Mouse (Mus musculus) C2C12 (cell line): ENCODE measurements around the gene Gm48551. TPM values are rescaled to one million over a fixed set of nuclear protein-coding genes. Genes with fewer than 3 reads are reported as not detected.
A peak's percentile ranks its signal among the peaks of the same experiment; 100 is the strongest.

Experiments used
- H3K27me3 ChIP-seq: one replicate; pipeline ENCODE4 v1.6.1; 2011; ENCODE audit not compliant: control insufficient read depth, insufficient read depth, insufficient read length
- H3K36me3 ChIP-seq: one replicate; pipeline ENCODE4 v1.6.1; 2011; ENCODE audit not compliant: control insufficient read depth, insufficient read depth
- H3K4me3 ChIP-seq: one replicate; pipeline ENCODE4 v1.5.1; 2011; ENCODE audit warnings: mild to moderate bottlenecking, control low read depth; ENCODE audit not compliant: poor library complexity, insufficient read depth, severe bottlenecking
- H3K79me2 ChIP-seq: one replicate; pipeline ENCODE4 v1.6.1; 2011; ENCODE audit not compliant: control insufficient read depth, insufficient read depth
- H3K79me3 ChIP-seq: one replicate; pipeline ENCODE4 v1.6.1; 2011; ENCODE audit warnings: low read depth, control low read depth
- H3ac ChIP-seq: one replicate; pipeline ENCODE3; 2011; ENCODE audit warnings: low read depth; ENCODE audit not compliant: control insufficient read depth, insufficient read length
- CEBPB ChIP-seq: IDR thresholded peaks from one replicate; pipeline ENCODE4 v1.6.1; 2011; ENCODE audit warnings: low read depth, mild to moderate bottlenecking, control low read depth, moderate library complexity
- CTCF ChIP-seq: IDR thresholded peaks from one replicate; pipeline ENCODE4 v1.5.1; 2011; ENCODE audit not compliant: control insufficient read depth, insufficient read depth, insufficient read length
- FOSL1 ChIP-seq: IDR thresholded peaks from one replicate; pipeline ENCODE4 v1.8.0; 2011; ENCODE audit warnings: mild to moderate bottlenecking, low read length; ENCODE audit not compliant: poor library complexity, insufficient read depth, severe bottlenecking
- MAX ChIP-seq: IDR thresholded peaks from one replicate; pipeline ENCODE4 v1.6.1; 2011; ENCODE audit warnings: mild to moderate bottlenecking, control low read depth
- MYOD1 ChIP-seq: IDR thresholded peaks from one replicate; pipeline ENCODE4 v1.6.1; 2011; ENCODE audit warnings: low read depth; ENCODE audit not compliant: control insufficient read depth, insufficient read length
- MYOG ChIP-seq: IDR thresholded peaks from one replicate; pipeline ENCODE4 v1.6.1; 2011; ENCODE audit not compliant: control insufficient read depth, insufficient read length; ENCODE audit errors: extremely low read depth
- USF1 ChIP-seq: IDR thresholded peaks from one replicate; pipeline ENCODE4 v1.6.1; 2011; ENCODE audit warnings: low read depth, mild to moderate bottlenecking, control low read depth, moderate library complexity
- polyA plus RNA-seq: library from polyadenylated mRNA; unstranded; fragments of >200 nt; fragmentation: generic; extraction: Trizol; gene quantifications from one replicate; pipeline ENCODE4 v1.2.1, GENCODE M21; 2012; ENCODE audit warnings: missing spikeins

Gm48551 gene
- polyA plus RNA-seq, 1 experiment: 1.7 TPM

DNA sequence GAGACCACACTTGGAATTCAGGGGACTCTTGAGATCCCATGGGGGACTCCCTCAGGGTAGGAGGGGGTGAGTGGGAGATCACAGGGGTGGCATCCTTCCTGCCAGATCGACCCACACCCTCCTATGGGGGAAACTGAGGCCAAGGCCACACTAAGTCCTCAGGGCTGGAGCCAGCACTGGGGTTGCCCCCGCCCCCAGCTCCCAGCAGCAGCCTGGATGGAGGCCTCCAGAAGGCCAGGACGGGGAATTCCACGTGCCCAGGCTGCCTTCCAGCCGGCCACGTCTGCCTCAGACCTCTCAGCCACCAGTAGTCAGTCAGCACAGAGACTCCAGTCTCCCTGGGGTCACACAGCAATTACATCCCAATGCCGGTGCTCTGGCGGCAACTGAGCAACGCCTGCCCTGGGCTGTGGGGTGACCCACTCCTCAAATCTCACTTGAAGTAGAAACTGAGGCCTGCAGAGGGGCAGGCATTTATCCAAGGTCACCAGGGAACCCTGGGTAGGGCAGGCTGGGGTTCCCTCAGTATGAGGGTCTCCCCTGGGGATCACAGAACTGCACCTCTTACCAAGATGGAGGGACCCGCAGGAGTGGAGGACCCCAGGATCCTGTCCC is 41.1 kb downstream of the Gm48551 start:
- peaks cover 71% of the 10 kb centered on the region for H3K79me3 ChIP-seq
- peaks cover 32% of the 10 kb centered on the region for H3K36me3 ChIP-seq
- H3ac ChIP-seq: peak overlapping the region; percentile 89
- peak overlapping the region; percentile 91 for H3K4me3 ChIP-seq
- peaks cover 89% of the 10 kb centered on the region for H3K79me2 ChIP-seq
- TF ChIP-seq FOSL1 (no peak), MYOD1 (no peak), USF1 (no peak), MYOG (no peak), CEBPB (no peak), CTCF (no peak), MAX (peak; percentile 83)
- H3K27me3 ChIP-seq: no peaks in the 10 kb centered on the region

DNA sequence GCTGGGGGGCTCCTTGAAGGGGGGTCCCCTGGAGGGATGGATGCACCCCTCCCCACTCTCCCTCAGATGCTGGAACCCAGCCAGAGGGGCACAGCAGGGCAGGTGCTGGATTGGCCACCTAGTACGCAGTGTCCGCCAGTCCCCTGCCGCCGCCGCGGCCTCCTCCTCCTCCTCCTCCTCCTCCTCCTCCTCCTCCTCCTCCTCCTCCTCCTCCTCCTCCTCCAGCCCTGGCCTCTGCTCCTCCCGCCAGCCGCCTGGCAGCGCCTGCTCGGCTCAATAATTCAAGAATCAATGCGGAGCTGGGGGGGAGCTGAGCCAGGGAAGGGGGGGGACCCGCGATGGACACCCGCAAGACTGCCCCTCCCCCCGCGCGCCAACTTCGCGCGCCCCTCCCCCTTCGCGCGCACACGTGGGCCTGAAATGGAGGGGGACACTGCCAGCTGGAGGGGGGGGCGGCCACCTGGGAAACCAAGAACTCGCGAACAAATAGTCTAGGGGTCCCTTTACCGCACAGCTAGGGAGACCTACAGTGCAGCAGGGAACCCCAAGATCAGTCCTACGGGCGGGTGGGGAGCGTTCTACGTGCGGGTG is 41.9 kb downstream of the Gm48551 start:
- peak overlapping the region; percentile 91 for H3K4me3 ChIP-seq
- H3K79me2 ChIP-seq: peaks cover 81% of the 10 kb centered on the region
- peaks cover 63% of the 10 kb centered on the region for H3K79me3 ChIP-seq
- no peaks in the 10 kb centered on the region for H3K27me3 ChIP-seq
- TF ChIP-seq MAX (no peak), FOSL1 (no peak), MYOG (no peak), MYOD1 (no peak), CEBPB (no peak), USF1 (no peak), CTCF (no peak)
- H3K36me3 ChIP-seq: peaks cover 23% of the 10 kb centered on the region
- peak overlapping the region; percentile 89 for H3ac ChIP-seq

DNA sequence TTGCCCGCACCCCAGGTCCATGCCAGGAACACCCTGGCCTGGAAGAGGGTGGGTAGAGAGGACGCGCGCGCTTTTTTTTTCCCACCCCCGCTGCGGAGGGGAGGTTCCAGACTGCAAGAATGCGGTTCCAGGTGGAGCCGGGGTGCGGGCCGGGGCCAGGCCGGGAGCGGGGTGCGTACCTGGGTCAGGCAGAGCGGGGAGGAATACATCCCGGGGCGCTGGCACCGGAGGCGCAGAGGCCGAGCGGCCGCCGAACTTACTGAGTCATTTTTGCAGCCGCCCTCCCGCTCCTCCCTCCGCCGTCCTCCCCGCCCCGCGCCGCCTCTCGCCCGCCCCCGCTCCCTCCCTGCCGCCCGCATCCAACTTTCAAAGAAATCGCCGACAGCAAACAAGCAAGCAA is 42.6 kb downstream of the Gm48551 start:
- Histone ChIP-seq H3K79me3 (peaks cover 56% of the 10 kb centered on the region), H3K79me2 (peaks cover 73% of the 10 kb centered on the region), H3ac (peak overlapping the region; percentile 89), H3K4me3 (peak overlapping the region; percentile 91), H3K27me3 (no peaks in the 10 kb centered on the region), H3K36me3 (peaks cover 18% of the 10 kb centered on the region)
- TF ChIP-seq FOSL1: no peak
- TF ChIP-seq MAX: no peak
- no peak for TF ChIP-seq MYOD1
- no peak for TF ChIP-seq CTCF
- TF ChIP-seq USF1: no peak
- TF ChIP-seq MYOG: no peak
- TF ChIP-seq CEBPB: no peak

DNA sequence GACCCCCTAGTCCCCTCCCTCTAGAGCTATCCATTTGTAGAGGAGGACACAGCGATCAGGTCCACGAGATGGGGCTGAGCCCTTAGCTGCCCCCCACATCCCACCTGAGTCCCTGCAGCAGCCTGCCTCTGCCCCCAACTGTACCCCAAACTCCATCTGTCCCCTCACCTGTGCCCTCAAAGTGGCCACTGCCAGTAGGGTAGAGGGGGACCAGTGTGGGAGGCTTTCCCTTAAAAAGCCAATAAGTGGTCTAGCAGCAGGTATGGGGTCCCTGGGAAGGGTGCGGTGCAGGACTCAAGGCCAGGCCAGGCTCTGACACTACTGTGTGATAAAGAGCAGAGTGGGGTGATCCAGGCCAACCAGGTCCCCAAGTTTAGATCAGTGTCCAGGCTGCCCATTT is 43.1 kb downstream of the Gm48551 start:
- Histone ChIP-seq H3K79me2 (peaks cover 69% of the 10 kb centered on the region), H3K27me3 (no peaks in the 10 kb centered on the region), H3K4me3 (peak overlapping the region; percentile 91), H3K79me3 (peaks cover 51% of the 10 kb centered on the region), H3ac (peak overlapping the region; percentile 69), H3K36me3 (peaks cover 14% of the 10 kb centered on the region)
- TF ChIP-seq USF1 (no peak), MYOD1 (no peak), FOSL1 (no peak), CEBPB (no peak), MYOG (no peak), CTCF (no peak), MAX (no peak)

DNA sequence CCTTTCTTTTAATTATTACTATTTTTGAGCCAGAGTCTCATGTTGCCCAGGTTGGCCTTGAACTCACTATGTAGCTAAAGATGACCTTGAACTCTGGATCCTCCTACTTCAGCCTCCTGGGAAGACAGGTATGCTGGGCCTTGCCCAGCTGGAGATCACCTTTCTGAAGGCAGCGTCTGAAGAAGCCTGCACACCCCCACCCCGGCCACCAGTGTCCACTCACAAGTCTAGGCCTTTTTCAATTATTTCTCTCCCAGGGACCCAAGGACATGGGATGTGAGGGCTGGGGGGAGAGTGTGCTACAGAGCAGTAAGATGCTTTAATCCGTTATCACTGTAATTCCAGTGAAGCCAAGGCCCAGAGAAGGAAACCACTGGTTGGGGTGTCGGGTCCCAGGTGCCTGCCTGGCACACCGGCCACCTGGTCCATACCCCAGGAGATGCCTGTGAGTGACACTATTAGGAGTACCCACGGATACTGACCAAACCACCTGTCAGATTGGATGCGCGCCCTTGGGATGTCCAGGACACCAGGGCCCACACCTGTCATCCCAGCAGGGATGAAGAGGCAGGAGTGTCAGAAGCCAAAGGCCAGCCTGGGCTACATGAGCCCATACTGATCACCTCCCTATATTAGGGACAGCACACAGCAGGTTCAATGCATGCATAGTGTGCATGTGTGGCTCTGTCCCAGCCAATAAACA is 43.7 kb downstream of the Gm48551 start:
- peaks cover 8% of the 10 kb centered on the region for H3K36me3 ChIP-seq
- no peak overlapping the region for H3K4me3 ChIP-seq
- H3ac ChIP-seq: no peak overlapping the region
- H3K79me3 ChIP-seq: peaks cover 45% of the 10 kb centered on the region
- H3K27me3 ChIP-seq: no peaks in the 10 kb centered on the region
- TF ChIP-seq FOSL1 (no peak), USF1 (no peak), MAX (no peak), MYOD1 (no peak), CEBPB (no peak), MYOG (no peak), CTCF (no peak)
- peaks cover 63% of the 10 kb centered on the region for H3K79me2 ChIP-seq
